Mouse (Mus musculus): ENCODE results near the gene Ndufa8. TPM values are rescaled to one million over a fixed set of nuclear protein-coding genes. Genes with fewer than 3 reads are reported as not detected.
A peak's percentile ranks its signal among the peaks of the same experiment; 100 is the strongest.

Gene Ndufa8
- total RNA-seq, 2 experiments from 2014 or later, result 603 TPM

DNA sequence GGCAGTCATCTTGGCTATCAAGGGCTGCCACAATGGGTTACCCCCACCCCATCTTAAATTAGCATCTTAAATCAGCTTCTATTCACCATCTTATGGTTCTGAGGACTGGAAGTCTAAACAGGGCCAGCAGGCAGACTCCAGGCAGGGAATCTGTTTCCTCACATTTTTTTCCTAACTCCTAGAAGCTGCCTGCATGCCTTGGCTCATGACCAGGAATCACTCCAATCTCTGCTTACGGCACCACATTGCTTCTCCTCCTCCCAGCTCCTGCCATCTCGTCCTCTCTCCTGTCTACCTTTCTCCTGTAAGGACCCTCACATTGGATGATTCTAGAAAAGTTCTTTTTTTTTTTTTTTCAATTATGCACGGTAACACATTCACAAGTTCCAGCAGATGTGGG is 4.0 kb upstream of the Ndufa8 start:
- no peak for DNase-seq

DNA sequence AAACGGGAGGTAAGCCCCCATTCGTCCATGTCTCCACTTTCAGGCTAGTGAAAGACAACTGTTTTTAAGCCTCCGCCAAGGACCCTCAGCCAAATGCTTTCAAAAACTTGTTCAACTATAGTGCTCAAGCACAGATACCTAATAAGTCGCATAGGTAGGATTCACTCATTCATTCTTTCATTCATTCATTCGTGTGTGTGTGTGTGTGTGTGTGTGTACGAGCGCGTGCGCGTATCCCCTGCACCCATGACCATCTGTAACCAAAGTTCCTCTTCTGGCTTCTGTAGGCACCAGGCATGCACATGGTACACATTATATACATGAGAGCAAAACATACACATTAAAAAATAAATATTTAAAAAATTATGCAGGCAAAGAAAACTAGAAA is 355 bp upstream of the Ndufa8 start:
- intact Hi-C loops (cut with DNase I), result loop anchor here (2.0 kb wide), 1 partner anchor 89 kb away; no protein-coding TSS in a partner anchor
- DNase-seq, result no peak

More for the DNA sequence above, 4.0 kb upstream of the Ndufa8 start:
- intact Hi-C loops (cut with DNase I), result no loop called here

DNA sequence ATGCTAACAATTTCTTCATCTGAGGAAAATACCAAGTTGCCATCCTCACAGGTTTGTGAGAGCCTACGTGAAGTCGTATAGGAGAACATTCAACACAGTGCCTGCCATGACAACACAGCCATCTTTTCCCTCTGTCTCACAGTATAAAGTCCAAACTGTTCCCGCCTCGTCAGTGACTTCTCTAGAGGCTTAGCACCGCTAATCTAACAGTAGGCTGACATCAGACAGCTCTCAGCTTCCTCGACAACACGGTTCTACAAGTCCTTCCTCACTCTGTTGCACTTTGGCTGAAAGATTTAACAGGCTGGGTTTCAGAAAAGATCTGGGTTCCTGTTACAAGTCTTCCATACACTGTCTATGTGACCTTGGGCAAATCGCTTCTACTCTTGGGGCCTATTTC is 1.0 kb downstream of the Ndufa8 start:
- no peak for DNase-seq
- intact Hi-C loops (cut with DNase I), result loop anchor here (2.0 kb wide), 1 partner anchor 91 kb away; no protein-coding TSS in a partner anchor

DNA sequence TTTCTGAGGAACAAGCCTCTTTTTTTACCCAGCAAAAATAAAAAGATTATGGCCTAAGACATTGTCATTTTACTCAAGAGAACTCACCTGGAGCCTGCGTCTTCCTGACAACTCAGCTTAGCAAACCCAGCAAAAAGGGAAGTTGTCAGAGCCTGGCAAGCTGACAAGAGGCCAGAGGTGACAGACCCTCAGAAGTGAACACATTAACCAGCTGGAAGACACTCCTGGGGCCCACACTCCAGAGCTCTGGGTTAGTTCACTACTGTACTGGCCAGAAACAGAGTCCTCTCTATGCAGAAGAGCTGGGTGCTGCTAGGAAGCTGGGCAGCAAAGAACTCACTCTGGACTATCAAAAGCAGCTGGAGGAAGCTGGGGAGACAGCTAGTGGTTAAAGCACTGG is 8.3 kb downstream of the Ndufa8 start:
- DNase-seq, result no peak
- intact Hi-C loops (cut with DNase I), result no loop called here

DNA sequence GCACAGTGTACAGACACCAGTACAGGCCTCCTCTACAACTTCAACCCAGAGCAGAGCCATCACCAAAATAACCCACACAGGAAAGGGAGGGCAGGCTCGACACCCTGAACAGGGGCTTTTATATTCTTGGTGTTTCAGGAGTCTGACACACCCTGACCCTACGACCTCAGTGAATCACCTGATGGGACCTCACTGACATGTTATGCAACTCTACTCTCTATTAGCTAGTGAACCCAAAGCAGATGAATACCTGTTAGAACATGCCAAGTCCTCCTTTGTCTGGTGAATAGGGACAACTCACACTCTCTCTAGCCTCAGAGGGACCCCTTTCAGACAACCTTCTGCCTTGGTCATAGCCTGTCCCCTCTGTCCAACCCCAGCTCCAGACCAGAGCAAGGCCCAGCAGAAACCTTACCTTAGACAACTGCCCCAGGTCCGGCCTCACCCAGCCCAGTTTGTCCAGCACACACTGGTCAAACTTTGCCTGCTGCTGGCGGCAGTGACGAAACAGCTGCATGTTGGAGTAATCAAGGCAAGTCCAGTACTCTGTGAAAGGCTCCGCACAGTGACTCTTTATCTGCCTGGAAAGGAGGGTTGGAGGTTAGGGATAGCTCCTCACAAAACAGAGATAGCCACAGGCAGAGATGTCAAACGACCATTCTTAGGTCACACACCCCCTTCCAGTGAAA is 9.8 kb downstream of the Ndufa8 start:
- DNase-seq, result no peak
- intact Hi-C loops (cut with DNase I), result no loop called here

DNA sequence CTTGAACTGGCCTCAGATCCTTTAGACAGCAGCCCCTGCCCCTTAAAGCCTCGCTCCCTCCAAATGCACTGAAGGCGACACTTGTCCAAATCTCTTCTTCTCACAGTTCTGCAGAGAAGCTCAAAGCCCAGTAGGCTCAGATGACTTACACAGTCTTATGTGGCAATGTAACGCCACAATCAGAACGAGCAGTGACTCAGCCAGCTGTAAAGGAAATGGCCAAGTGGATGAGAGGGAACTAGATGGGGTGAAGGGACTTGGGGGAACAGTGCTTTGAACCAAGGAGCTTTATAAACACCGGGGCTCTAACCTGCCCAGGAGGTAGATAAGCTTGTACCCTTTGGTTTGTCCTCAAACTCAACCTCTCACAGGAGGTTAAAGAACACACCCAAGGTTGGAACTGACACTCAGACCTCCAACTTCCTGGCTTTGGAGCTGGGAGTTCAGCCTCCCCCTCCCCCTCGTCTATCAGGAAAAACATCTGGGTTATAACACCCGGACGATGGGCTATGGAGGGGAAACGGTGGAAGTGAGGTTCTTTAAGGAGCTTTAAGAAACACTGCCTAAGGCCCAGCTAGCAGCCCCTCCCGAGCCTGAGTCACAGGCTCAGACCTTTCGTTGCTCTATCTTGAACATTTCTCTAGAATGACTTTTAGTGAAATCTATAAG is 13.7 kb downstream of the Ndufa8 start:
- intact Hi-C loops (cut with DNase I), result no loop called here
- DNase-seq, result no peak

DNA sequence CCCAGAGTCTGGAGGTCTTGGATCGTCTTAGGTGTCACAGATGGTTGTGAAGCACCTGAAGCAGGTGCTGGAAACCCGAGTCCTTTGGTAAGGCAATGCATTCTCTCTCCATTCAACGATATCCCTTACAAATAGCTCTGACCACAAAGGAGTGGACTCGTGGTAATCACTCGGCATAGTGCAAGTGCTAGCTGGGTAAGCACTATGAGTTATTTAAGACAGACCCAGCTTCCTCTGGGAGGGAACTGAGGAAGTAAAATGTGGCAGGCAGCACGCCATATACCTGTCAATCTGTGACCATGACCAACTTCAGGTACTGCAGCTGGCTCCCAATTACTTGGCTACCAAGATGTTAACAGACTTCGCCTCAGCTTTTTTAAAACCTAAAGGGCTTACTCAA is 14.3 kb downstream of the Ndufa8 start:
- intact Hi-C loops (cut with DNase I), result no loop called here

DNA sequence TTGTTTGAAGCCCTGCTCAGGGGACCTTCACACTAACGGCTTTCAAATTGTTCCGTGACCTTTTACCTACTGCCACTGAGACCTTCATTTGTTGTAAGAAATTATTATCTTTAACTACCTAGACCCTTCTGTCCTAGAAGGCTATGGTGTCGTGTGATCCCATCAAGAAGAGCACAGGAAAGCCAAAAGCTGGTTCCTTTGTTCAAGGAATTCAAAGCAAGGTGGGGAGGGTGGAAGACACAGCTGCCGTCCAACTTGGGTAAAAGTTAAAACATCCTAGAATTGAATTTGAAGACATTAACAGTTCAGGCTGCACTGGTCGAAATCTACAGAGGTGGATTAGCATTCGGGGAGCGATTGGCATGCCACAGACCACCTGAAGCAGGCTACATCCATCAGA is 15.2 kb downstream of the Ndufa8 start:
- no peak for DNase-seq
- intact Hi-C loops (cut with DNase I), result no loop called here

More for the DNA sequence above, 14.3 kb downstream of the Ndufa8 start:
- no peak for DNase-seq

DNA sequence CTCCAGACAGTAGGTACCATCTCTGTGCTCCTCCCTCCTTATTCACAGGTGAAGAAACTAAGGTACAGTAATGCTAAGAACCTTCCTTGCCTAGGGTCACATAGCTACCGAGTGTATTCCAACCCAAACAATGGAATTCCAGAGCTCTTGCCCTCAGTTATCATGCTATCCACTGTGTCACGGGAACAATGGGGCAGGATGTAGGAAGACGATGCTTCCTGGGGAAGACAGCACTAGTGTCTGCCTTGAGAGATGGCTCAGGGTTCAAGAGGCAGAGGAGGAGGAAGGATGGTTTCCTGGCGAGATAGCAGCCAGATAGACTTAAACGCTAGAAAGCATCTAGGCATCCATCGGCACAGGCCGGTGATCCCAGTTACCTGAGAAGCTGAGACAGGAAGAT is 16.3 kb downstream of the Ndufa8 start:
- intact Hi-C loops (cut with DNase I), result no loop called here

DNA sequence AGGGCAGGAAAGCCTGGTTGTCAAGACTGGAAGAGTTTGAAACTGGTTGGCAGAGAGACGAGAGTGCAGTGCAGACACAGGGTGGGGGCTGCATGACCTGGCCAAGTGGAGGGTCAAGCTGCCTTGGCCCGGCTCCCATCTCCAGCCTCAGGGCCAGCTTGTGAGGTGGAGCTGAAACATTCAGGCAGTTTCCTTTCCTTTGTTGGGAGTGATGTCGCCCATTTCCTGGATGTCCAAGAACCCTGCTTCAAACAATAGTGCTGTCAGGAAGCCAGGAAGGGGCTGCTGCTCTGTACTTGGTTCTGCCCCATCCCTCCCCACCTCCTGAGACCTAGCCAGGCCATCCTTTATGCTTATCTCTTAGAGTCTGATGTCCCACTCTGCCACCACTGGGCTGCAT is 25.9 kb downstream of the Ndufa8 start:
- peak; percentile 63 to 65 for DNase-seq
- intact Hi-C loops (cut with DNase I), result no loop called here

More for the DNA sequence above, 16.3 kb downstream of the Ndufa8 start:
- DNase-seq, result no peak

DNA sequence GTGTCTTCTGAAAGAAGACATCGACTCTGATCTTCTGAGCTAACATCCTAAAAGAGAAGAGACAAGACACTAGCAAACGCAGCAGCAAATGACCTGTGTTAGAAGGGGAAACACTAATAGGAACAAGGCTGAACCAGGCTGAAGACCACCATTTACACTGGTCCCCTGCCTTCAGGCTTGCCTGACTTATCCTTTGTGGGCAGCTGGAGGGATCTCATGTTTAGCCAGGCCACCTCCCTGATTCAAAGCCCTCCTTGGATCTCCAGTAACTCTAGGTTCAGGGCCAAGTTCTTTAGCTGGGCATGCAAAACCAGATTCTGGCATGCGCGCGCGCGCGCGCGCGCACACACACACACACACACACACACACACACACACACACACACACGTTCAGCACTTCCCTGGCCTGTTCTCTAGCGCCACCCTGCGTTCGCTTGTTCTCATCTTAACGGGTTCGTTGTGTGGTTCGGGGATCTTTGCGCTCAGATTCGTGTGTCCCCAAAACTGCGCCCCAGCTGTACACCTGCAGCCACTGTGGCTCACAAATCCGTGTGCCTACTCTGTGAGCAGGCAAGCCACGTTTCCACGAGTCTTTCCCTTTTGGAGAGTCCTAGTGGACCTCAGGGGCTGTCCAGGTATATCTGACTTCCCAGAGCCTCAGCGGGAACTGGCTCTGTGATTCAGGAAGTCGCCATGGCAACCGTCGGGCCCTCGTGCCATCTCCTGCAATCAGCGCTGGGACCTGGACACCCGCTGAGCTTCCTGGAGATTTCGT is 27.6 kb downstream of the Ndufa8 start:
- DNase-seq, result peak; percentile 81 to 86
- intact Hi-C loops (cut with DNase I), result no loop called here

DNA sequence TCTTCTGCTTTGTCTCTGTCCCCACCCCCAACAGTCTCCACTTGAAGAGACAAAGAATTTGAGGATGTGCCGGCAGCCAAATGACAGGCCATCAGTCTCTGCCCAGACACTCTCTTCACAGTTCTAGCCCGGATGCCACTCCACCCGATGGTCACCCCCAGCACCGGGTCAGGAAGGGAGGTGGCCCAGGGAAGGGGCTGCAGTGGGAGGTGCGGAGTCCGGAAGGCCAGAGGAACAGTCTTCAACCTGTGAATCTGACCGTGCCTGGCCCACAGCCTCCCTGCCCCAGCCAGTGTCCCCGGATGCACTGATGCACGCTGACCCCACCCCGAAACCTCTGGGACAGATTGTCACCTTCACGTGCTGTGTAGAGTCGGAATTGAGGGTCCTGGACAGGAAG is 36.2 kb downstream of the Ndufa8 start:
- intact Hi-C loops (cut with DNase I), result loop anchor here (5.0 kb wide), 2 partner anchors 89 to 124 kb away; partner anchors contain the start of genes Mrrf and Rbm18
- DNase-seq, result peak; percentile 29 to 51

DNA sequence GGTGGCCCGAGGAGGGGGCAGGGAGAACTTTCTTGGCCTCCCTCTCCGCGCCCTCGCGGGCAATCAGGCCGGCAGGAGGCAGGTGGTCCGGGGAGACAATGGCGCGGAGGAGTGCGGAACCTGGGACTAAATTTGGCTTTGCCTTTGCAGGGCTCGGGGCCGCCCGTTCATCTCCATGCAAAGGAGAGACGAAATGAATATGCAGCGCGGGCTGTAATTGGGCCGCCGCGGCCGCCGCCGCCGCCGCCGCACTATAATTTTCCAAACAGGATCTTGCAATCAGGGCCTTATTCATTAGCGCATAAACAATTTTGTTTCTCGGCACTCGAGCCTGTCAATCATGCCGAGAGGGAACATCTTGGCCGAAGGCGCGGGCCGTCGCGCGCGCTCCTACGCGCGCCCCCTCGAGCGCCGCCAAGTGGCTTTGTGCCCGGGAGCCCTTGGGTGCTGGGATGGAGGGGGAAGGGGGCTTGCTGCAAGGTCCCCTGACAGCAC is 37.8 kb downstream of the Ndufa8 start:
- peak; percentile 30 to 44 for DNase-seq
- intact Hi-C loops (cut with DNase I), result loop anchor here (5.0 kb wide), 2 partner anchors 91 to 126 kb away; partner anchors contain the start of genes Mrrf and Rbm18

DNA sequence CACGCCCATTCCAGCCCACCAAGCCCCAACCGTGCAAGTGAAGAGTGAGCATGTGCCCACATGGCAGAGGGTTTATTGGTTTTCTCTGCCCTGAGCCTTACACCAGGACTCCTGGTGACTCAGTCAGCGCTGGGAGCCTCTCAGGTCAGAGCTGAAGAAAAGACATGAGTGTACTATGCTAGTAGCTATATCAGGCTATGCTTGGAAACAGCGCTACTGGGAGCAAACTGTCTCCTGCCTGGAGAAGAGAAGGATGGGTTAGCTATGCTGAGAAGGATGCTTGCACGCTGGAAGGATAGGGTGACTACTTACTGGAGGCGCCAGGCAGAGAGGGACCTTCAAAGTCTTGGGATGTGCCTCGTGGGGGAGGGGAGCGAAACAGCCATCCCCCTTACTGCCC is 38.6 kb downstream of the Ndufa8 start:
- intact Hi-C loops (cut with DNase I), result loop anchor here (5.0 kb wide), 2 partner anchors 92 to 127 kb away; partner anchors contain the start of genes Mrrf and Rbm18
- DNase-seq, result no peak

DNA sequence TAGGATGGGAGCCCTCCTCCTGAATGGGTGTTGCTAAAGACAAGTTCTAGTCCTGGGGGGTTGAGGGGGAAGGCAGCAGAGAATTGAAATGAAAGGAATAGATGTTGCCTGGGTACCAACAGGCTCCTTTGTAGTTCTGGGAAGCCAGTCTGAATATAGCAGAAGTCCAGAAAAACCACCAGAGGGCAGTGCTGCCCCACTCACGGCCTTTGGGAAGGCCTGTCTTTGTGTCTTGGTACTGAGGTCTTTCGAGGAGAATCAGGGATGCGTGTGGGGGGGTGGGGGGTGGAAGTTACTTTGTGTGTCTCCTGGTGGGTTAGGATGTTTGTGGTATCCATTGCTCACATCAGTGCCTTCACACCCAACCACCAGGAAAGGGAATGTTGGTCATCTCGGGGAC is 39.8 kb downstream of the Ndufa8 start:
- intact Hi-C loops (cut with DNase I), result loop anchor here (1.0 kb wide), 1 partner anchor 205 kb away; no protein-coding TSS in a partner anchor
- DNase-seq, result peak; percentile 82 to 84

DNA sequence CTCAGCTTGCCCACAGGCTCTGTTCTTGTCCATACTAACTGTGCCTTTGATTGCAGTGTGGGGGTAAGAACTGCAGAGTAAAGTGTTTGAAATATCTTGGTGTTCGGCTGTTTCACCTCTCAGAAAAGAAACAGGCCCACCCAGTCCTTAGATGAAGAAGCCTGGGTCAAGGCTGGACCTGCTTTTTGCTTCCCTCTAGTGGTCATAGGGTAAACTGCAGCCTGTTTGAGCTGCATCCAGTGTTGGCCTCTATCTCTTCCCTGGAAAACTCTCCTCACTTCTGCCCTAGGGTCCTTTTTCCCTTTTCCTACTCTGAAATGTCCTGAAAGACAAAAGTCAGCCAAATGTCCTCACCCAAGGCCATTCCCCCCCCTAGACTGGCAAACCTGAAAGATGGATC is 41.1 kb downstream of the Ndufa8 start:
- peak; percentile 48 to 80 for DNase-seq

DNA sequence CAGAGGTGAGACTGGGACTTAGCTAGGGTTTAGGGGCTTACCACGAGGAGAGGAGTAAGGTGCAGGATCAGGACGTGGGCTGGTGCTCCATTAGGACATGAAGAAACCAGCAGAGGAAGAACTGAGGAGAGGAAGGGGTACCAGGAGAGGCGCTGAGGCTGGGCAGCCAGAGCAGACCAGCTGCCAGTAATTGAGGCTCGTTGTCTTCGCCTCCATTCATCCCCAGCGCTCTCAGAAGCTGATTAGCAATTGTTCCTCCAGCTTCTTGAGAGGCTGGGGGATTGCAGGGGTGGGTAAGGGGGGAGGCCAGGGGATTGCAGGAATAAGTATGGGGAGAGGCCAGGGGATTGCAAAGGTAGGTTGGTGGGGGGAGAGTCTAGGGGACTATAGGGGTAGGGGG is 47.0 kb downstream of the Ndufa8 start:
- DNase-seq, result no peak
- intact Hi-C loops (cut with DNase I), result no loop called here

More for the DNA sequence above, 41.1 kb downstream of the Ndufa8 start:
- intact Hi-C loops (cut with DNase I), result loop anchor here (1.0 kb wide), 2 partner anchors 24 to 268 kb away; no protein-coding TSS in a partner anchor

DNA sequence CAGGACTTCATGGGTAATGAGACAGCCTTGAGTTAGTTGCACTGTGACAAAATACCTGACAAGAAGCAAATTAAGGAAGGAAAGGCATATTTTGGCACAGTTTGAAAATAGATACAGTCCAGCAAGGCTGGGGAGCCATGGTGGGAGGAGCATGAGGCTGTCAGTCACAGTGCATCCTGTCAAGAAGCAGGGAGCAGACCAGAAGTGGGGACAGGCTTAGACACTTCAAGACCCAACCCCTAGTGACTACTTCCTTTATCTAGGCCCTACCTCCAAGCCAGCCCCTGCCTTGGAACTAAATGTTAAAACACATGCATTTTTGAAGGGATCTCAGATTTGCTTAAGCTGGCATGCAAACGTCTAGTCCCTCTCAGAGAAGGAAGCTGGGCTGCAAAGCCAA is 48.8 kb downstream of the Ndufa8 start:
- intact Hi-C loops (cut with DNase I), result no loop called here

DNA sequence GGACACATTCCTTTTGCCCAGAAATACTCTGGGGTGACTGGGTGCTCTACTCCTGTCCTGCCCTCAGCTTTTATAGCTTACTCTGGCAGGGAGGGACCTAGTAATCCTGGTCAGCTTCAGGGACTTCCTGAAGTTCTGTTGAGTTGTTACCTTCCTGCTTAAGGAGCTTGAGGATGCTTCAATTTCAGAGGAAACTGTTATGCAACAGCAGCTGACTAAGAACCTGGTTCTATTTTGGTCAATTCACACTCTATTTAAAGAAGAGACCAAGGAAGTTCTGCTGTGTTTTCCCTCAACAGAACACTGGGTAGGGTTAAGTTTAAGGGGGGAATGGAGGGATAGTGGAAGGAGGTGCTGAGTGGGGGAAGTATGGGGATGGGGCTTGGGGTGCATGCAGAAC is 50.0 kb downstream of the Ndufa8 start:
- no peak for DNase-seq

More for the DNA sequence above, 48.8 kb downstream of the Ndufa8 start:
- no peak for DNase-seq

DNA sequence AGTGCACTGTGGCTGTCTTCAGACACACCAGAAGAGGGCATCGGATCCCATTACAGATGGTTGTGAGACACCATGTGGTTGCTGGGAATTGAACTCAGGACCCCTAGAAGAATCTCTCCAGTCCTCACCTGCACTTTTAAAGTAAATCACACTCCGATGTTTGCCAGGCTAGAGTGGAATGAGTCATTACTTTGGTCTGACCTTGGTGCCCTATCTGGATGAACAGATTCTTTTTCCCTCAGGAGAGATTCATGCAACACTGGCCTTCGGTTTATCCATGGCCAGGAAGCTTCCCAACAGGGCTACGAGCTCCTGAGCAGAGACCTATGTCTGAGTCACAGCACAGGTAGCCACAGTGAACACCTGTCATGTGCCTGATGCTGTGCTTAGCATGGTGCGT is 50.8 kb downstream of the Ndufa8 start:
- intact Hi-C loops (cut with DNase I), result no loop called here

More for the DNA sequence above, 50.0 kb downstream of the Ndufa8 start:
- intact Hi-C loops (cut with DNase I), result no loop called here

DNA sequence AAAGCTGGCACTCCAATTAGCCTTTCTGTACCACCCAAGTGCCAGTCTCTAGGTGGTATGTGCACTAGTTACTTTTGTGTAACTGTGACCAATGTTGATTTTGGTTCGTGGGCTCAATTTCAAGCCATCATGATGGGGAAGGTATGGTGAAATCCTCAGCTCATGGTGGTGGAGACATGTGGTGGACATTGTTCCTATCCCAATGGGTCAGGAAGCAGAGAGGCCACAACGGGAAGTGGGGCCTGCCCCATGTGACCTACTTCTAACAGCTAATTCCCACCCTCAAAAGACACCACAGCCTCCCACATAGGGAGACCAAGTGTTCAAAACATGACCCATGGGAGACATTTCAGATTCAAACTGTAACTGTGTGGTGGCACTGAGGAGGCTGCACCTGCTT is 52.5 kb downstream of the Ndufa8 start:
- no peak for DNase-seq
- intact Hi-C loops (cut with DNase I), result no loop called here

More for the DNA sequence above, 50.8 kb downstream of the Ndufa8 start:
- DNase-seq, result no peak
